Mouse (Mus musculus): ENCODE results near the gene Myo18b. TPM values are rescaled to one million over a fixed set of nuclear protein-coding genes. Genes with fewer than 3 reads are reported as not detected.
A peak's percentile ranks its signal among the peaks of the same experiment; 100 is the strongest.

The Myo18b gene
- polyA plus RNA-seq, 1 experiment from 2014 or later, result 0.95 TPM

DNA sequence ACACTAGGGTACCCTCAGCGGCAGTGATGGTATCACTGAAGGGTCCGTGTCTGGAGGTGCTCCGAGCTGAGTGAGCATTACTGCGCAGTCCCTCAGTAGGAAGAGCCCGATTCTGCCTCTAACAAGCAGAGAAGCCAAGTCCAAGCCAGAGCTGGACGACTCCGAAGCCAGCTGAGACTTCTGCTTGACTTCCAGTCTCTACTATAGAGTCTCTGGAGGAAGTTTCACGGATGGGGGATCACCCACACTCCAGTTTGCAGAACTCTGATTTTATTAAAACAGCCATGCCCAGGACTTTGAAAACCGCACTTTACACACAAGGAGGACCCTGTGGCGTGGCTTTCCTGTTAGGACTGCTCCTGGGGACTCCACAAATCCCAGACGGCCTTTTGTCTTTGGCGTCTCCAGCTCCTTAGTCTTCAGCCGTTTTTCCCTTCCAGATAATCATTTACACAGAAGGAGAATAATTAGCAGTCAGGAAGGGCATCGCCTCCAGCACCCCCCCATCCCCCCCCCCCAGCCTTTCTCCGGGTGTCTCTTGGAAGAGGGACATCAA, 240.1 kb downstream of the Myo18b start:
- Histone ChIP-seq H3K9me3 (ENCODE audit: control insufficient read depth, low read length) (no peaks in the 10 kb centered on the region), H3K4me2 (ENCODE audit: low read length) (peak overlapping the region; percentile 31), H3K9ac (ENCODE audit: low read length) (no peak overlapping the region), H3K27me3 (replicated peaks; ENCODE audit: control insufficient read depth, insufficient read depth, low read length) (no peaks in the 10 kb centered on the region), H3K27ac (ENCODE audit: low read depth) (no peak overlapping the region), H3K4me1 (replicated peaks; ENCODE audit: control insufficient read depth, insufficient read depth, low read length) (peaks cover 13% of the 10 kb centered on the region), H3K36me3 (ENCODE audit: control insufficient read depth, insufficient read depth, low read length) (no peaks in the 10 kb centered on the region), H3K4me3 (ENCODE audit: low read depth, low read length) (no peak overlapping the region)
- no peak for ATAC-seq (replicated peaks; ENCODE audit: low FRiP score, low TSS enrichment, low read depth)
- WGBS, result 1% methylated on average over 15 of the region's 15 CpGs
- peak; percentile 53 for DNase-seq (ENCODE audit: low spot score)

DNA sequence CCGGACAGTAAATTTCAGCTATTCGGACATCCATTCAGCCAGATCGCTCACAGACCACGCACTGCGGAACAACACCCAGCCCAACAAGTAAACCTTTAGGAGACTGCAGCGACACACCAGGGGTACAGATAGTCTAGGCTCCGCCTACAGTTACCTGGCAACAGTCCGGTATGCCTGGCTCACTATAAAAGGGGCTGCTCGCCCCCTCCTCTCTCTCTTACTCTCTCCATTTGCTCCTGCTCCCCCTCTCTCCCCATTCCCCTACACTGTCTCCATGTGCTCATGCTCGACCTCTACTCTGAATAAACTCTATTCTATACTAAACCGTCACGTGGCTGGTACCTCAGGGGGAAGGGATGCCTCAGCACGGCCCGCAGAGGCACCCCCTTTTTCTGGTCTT, 240.6 kb downstream of the Myo18b start:
- Histone ChIP-seq H3K9me3 (ENCODE audit: control insufficient read depth, low read length) (no peaks in the 10 kb centered on the region), H3K4me3 (ENCODE audit: low read depth, low read length) (no peak overlapping the region), H3K9ac (ENCODE audit: low read length) (no peak overlapping the region), H3K27ac (ENCODE audit: low read depth) (no peak overlapping the region), H3K36me3 (ENCODE audit: control insufficient read depth, insufficient read depth, low read length) (no peaks in the 10 kb centered on the region), H3K27me3 (replicated peaks; ENCODE audit: control insufficient read depth, insufficient read depth, low read length) (no peaks in the 10 kb centered on the region), H3K4me2 (ENCODE audit: low read length) (peak overlapping the region; percentile 31), H3K4me1 (replicated peaks; ENCODE audit: control insufficient read depth, insufficient read depth, low read length) (peaks cover 13% of the 10 kb centered on the region)
- ATAC-seq (replicated peaks; ENCODE audit: low FRiP score, low TSS enrichment, low read depth), result no peak
- 3% methylated on average over 14 of the region's 14 CpGs for WGBS
- no peak for DNase-seq (ENCODE audit: low spot score)

DNA sequence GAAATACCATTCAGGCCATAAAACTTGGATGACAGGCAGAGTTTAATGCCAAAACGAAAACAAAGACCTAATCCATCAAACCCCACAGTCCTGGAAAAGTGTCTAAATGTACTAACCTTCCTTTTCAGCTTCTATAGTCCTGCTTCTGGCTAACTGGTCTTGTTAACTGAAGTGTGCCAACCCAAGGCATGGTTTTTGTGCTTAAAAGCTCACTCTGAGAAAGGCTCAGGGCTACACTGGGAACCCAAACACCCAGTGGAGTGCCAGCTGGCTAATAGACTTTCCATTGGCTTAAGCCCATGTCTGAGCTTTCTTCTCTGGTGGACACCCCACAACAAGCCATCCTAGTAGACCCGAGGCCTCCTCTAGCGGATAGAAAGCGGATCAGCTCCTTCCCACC, 244.1 kb downstream of the Myo18b start:
- no peak overlapping the region for H3K4me3 ChIP-seq (ENCODE audit: low read depth, low read length)
- no peak overlapping the region for H3K4me2 ChIP-seq (ENCODE audit: low read length)
- no peak overlapping the region for H3K27ac ChIP-seq (ENCODE audit: low read depth)
- H3K9me3 ChIP-seq (ENCODE audit: control insufficient read depth, low read length), result no peaks in the 10 kb centered on the region
- DNase-seq (ENCODE audit: low spot score) (no peak), ATAC-seq (replicated peaks; ENCODE audit: low FRiP score, low TSS enrichment, low read depth) (no peak)
- H3K4me1 ChIP-seq (replicated peaks; ENCODE audit: control insufficient read depth, insufficient read depth, low read length), result peaks cover 13% of the 10 kb centered on the region
- WGBS, result 72% methylated on average over 4 of the region's 4 CpGs
- no peaks in the 10 kb centered on the region for H3K27me3 ChIP-seq (replicated peaks; ENCODE audit: control insufficient read depth, insufficient read depth, low read length)
- no peak overlapping the region for H3K9ac ChIP-seq (ENCODE audit: low read length)
- H3K36me3 ChIP-seq (ENCODE audit: control insufficient read depth, insufficient read depth, low read length), result no peaks in the 10 kb centered on the region

DNA sequence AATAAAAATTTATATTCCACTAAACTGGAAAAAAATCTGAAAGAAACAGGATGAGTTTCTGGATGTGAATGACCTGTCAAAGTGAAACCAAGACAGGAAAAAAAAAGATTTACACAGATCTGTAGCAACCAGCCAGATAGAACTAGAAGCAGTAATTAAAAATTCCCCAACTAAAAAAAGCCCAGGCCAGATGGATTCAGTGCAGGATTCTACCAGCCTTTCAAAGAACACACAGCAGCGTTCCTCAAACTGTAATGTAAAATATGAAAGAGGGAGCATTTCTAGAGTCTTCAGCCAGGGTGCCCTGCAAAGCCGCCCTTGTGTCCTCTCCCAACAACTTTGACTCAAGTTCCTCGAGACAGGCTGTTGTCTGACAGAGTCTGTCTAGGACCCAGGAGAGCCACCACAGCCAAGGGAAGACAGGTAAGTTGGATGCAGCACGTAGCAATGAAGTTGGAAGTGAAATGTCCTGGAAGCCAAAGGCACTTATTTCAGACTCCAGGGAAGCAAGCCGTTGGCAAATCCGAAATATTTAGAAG, 246.9 kb downstream of the Myo18b start:
- no peak overlapping the region for H3K4me3 ChIP-seq (ENCODE audit: low read depth, low read length)
- H3K27ac ChIP-seq (ENCODE audit: low read depth), result no peak overlapping the region
- no peak overlapping the region for H3K4me2 ChIP-seq (ENCODE audit: low read length)
- no peaks in the 10 kb centered on the region for H3K36me3 ChIP-seq (ENCODE audit: control insufficient read depth, insufficient read depth, low read length)
- H3K9ac ChIP-seq (ENCODE audit: low read length), result no peak overlapping the region
- WGBS, result 83% methylated on average over 6 of the region's 6 CpGs
- H3K4me1 ChIP-seq (replicated peaks; ENCODE audit: control insufficient read depth, insufficient read depth, low read length), result no peaks in the 10 kb centered on the region
- no peaks in the 10 kb centered on the region for H3K9me3 ChIP-seq (ENCODE audit: control insufficient read depth, low read length)
- no peak for DNase-seq (ENCODE audit: low spot score)
- no peak for ATAC-seq (replicated peaks; ENCODE audit: low FRiP score, low TSS enrichment, low read depth)
- no peaks in the 10 kb centered on the region for H3K27me3 ChIP-seq (replicated peaks; ENCODE audit: control insufficient read depth, insufficient read depth, low read length)

DNA sequence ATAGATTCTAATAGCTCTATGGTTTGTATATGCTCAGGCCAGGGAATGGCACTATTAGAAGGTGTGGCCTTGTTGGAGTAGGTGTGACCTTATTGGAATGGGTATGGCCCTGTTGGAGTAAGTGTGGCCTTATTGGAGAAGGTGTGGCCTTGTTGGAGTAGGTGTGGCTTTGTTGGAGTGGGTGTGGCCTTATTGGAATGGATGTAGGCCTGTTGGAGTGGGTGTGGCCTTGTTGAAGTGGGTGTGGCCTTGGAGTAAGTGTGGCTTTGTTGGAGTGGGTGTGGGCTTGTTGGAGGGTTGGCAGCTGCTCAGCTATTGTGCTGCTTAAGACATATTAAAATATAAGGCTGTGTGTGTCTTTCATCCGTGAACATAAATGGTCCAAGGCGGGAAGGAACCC, 249.3 kb downstream of the Myo18b start:
- no peaks in the 10 kb centered on the region for H3K9me3 ChIP-seq (ENCODE audit: control insufficient read depth, low read length)
- no peak overlapping the region for H3K27ac ChIP-seq (ENCODE audit: low read depth)
- no peak for ATAC-seq (replicated peaks; ENCODE audit: low FRiP score, low TSS enrichment, low read depth)
- no peak for DNase-seq (ENCODE audit: low spot score)
- no peaks in the 10 kb centered on the region for H3K27me3 ChIP-seq (replicated peaks; ENCODE audit: control insufficient read depth, insufficient read depth, low read length)
- no peak overlapping the region for H3K4me3 ChIP-seq (ENCODE audit: low read depth, low read length)
- H3K4me2 ChIP-seq (ENCODE audit: low read length), result no peak overlapping the region
- H3K36me3 ChIP-seq (ENCODE audit: control insufficient read depth, insufficient read depth, low read length), result no peaks in the 10 kb centered on the region
- 92% methylated on average over 2 of the region's 2 CpGs for WGBS
- no peaks in the 10 kb centered on the region for H3K4me1 ChIP-seq (replicated peaks; ENCODE audit: control insufficient read depth, insufficient read depth, low read length)
- no peak overlapping the region for H3K9ac ChIP-seq (ENCODE audit: low read length)

DNA sequence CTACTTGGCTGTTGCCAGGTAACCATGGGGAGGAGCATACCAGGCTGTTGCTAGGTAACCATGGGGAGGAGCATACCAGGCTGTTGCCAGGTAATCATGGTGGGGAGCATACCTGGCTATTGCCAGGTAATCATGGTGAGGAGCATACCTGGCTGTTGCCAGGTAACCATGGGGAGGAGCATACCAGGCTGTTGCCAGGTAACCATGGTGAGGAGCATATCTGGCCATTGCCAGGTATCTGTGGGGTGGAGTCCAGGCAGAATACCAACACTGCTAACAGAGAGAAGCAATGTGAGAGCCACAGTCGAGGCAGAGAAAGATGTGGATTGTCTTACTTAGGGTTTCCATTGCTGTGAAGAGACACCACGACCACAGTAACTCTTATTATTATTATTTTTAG, 250.6 kb downstream of the Myo18b start:
- ATAC-seq (replicated peaks; ENCODE audit: low FRiP score, low TSS enrichment, low read depth), result no peak
- WGBS, result 94% methylated on average over 2 of the region's 2 CpGs

DNA sequence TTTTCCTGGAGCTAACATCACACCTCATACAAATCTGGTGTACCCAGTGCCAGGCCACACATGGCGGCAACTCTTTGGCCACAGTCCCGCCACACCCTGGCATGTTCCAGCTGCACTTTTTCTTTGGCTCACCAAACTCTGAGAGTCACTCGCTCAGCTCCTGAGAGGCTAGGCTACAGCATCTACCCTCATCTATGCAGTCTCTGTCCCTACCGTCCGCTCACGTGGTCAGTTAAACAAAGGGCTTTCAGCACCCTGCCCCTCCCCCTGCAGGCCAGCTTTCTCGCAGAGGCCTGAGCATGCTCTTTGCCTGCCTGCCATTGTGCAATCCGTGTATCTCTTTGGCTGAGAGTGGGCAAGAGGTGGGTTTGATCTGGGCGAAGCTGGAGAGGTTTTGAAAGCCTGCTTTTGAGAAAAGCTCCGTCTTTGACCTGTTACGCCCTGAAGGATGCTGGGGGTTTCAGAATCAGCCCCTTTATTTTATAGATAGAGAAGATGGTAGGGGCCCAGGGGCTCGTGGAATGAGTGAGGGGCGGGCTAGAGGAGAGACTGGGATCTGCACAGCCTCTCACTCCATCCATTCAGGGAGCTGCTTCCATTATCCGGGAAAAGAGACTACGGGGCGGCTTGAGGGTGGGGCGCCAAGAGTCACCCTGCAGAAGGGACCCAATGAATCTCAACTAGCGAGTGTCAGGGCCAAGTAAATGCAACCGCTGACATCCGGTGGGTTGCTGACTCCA, 252.5 kb downstream of the Myo18b start:
- H3K4me3 ChIP-seq (ENCODE audit: low read depth, low read length), result no peak overlapping the region
- H3K4me2 ChIP-seq (ENCODE audit: low read length), result no peak overlapping the region
- WGBS, result 48% methylated on average over 20 of the region's 20 CpGs
- 0 out of 2 replicates have a peak, but pooled peaks cover 3% of the 10 kb centered on the region for H3K4me1 ChIP-seq (replicated peaks; ENCODE audit: control insufficient read depth, insufficient read depth, low read length)
- DNase-seq (ENCODE audit: low spot score) (peak; percentile 57), ATAC-seq (replicated peaks; ENCODE audit: low FRiP score, low TSS enrichment, low read depth) (no peak)
- no peak overlapping the region for H3K9ac ChIP-seq (ENCODE audit: low read length)
- no peaks in the 10 kb centered on the region for H3K27me3 ChIP-seq (replicated peaks; ENCODE audit: control insufficient read depth, insufficient read depth, low read length)
- H3K27ac ChIP-seq (ENCODE audit: low read depth), result no peak overlapping the region
- H3K9me3 ChIP-seq (ENCODE audit: control insufficient read depth, low read length), result no peaks in the 10 kb centered on the region
- no peaks in the 10 kb centered on the region for H3K36me3 ChIP-seq (ENCODE audit: control insufficient read depth, insufficient read depth, low read length)

More for the DNA sequence above, 250.6 kb downstream of the Myo18b start:
- Histone ChIP-seq H3K9me3 (ENCODE audit: control insufficient read depth, low read length) (no peaks in the 10 kb centered on the region), H3K27ac (ENCODE audit: low read depth) (no peak overlapping the region), H3K27me3 (replicated peaks; ENCODE audit: control insufficient read depth, insufficient read depth, low read length) (no peaks in the 10 kb centered on the region), H3K9ac (ENCODE audit: low read length) (no peak overlapping the region), H3K4me3 (ENCODE audit: low read depth, low read length) (no peak overlapping the region), H3K36me3 (ENCODE audit: control insufficient read depth, insufficient read depth, low read length) (no peaks in the 10 kb centered on the region), H3K4me1 (replicated peaks; ENCODE audit: control insufficient read depth, insufficient read depth, low read length) (0 out of 2 replicates have a peak, but pooled peaks cover 3% of the 10 kb centered on the region), H3K4me2 (ENCODE audit: low read length) (no peak overlapping the region)
- DNase-seq (ENCODE audit: low spot score), result no peak

DNA sequence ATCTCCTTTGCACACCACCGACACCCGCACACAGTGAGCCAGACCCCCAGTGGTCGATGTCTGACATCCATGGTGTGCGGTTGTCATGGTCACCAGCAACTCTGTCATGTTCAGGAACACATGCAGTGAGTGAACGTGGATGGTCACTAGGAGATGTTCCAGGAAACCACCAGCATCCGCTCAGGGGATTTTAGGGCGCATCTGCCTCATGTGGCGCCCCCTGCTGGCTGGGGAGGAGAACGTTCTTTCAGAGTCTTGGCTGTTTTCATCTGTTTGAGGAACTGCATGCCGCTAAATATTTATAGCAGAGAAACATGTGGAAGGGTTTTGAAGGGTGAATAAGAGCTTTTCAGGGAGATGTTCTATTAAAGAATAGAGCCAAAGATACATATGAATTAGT, 253.4 kb downstream of the Myo18b start:
- DNase-seq (ENCODE audit: low spot score) (peak; percentile 66), ATAC-seq (replicated peaks; ENCODE audit: low FRiP score, low TSS enrichment, low read depth) (no peak)
- WGBS, result 63% methylated on average over 10 of the region's 10 CpGs

DNA sequence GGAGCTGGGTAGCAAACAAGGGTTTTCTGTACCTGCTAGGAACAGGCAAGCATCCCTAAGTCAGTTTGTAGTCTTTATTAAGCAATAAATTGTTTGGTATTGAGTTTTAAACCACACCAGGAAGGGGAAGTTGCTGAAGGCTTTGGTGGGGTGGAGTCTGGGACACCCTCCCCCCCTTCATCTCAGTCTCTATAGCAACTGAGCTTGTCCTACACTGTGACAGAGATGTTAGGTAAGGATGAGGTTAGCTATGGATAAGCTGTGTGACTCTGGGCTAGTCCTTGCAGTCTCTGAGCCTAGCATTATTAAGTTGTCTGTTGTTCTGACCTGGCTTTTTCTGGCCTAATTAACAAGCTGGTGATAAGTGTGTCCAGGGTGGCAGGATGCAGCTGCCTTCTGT, 254.4 kb downstream of the Myo18b start:
- Histone ChIP-seq H3K9me3 (ENCODE audit: control insufficient read depth, low read length) (no peaks in the 10 kb centered on the region), H3K27ac (ENCODE audit: low read depth) (no peak overlapping the region), H3K4me2 (ENCODE audit: low read length) (no peak overlapping the region), H3K27me3 (replicated peaks; ENCODE audit: control insufficient read depth, insufficient read depth, low read length) (no peaks in the 10 kb centered on the region), H3K36me3 (ENCODE audit: control insufficient read depth, insufficient read depth, low read length) (no peaks in the 10 kb centered on the region), H3K4me1 (replicated peaks; ENCODE audit: control insufficient read depth, insufficient read depth, low read length) (0 out of 2 replicates have a peak, but pooled peaks cover 3% of the 10 kb centered on the region), H3K9ac (ENCODE audit: low read length) (no peak overlapping the region), H3K4me3 (ENCODE audit: low read depth, low read length) (no peak overlapping the region)
- ATAC-seq (replicated peaks; ENCODE audit: low FRiP score, low TSS enrichment, low read depth) (no peak), DNase-seq (ENCODE audit: low spot score) (no peak)

More for the DNA sequence above, 253.4 kb downstream of the Myo18b start:
- Histone ChIP-seq H3K36me3 (ENCODE audit: control insufficient read depth, insufficient read depth, low read length) (no peaks in the 10 kb centered on the region), H3K27me3 (replicated peaks; ENCODE audit: control insufficient read depth, insufficient read depth, low read length) (no peaks in the 10 kb centered on the region), H3K27ac (ENCODE audit: low read depth) (no peak overlapping the region), H3K9me3 (ENCODE audit: control insufficient read depth, low read length) (no peaks in the 10 kb centered on the region), H3K4me2 (ENCODE audit: low read length) (no peak overlapping the region), H3K4me3 (ENCODE audit: low read depth, low read length) (no peak overlapping the region), H3K9ac (ENCODE audit: low read length) (no peak overlapping the region), H3K4me1 (replicated peaks; ENCODE audit: control insufficient read depth, insufficient read depth, low read length) (0 out of 2 replicates have a peak, but pooled peaks cover 3% of the 10 kb centered on the region)

Data from intestine, embryonic 14.5 days (tissue).